Mouse (Mus musculus): ENCODE results near the gene 2410004P03Rik. TPM values are rescaled to one million over a fixed set of nuclear protein-coding genes. Genes with fewer than 3 reads are reported as not detected.

Gene 2410004P03Rik
- total and polyA plus RNA-seq, 3 experiments: 0.05 TPM; not detected in 2

DNA sequence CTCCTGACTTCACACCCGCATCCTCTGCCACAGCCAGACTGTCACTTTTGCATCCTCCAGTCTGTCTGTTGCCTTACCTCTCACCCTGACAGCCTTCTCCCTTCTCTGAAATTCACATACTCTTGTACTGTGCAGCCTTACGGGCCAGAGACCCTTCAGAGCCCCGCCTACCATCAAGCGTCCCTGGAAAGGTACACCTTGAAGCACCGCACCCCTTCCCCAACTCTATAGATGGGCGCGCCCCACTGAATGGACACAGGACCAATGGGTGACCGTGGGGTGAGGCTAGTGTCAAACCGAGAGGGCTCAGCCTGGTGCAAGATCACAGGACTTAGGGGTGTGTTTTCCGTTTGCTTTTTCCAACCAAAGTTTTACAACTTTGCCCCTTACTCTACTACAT, 12.4 kb downstream of the 2410004P03Rik start:
- H3K4me3 ChIP-seq (ENCODE audit: low read depth, low read length): peak overlapping the region; percentile 90
- peaks cover 43% of the 10 kb centered on the region for H3K4me1 ChIP-seq (ENCODE audit: insufficient read depth, low read depth, low read length)
- ATAC-seq (ENCODE audit: extremely low read depth, insufficient number of reproducible peaks, low FRiP score, poor library complexity, severe bottlenecking): no peak
- H3K27me3 ChIP-seq (ENCODE audit: insufficient read depth, low read length): no peaks in the 10 kb centered on the region
- TF ChIP-seq POLR2AphosphoS5 (IDR thresholded peaks at IDR 0.05; ENCODE audit: insufficient replicate concordance, low read depth, low read length) (no peak), CTCF (IDR thresholded peaks at IDR 0.05; ENCODE audit: low read depth, low read length) (no peak), GATA1 (IDR thresholded peaks at IDR 0.05; ENCODE audit: borderline replicate concordance, low read length) (no peak), GATA2 (IDR thresholded peaks at IDR 0.05; ENCODE audit: borderline replicate concordance, low read depth, low read length) (no peak), TAL1 (conservative IDR thresholded peaks at IDR 0.05; ENCODE audit: low read depth, low read length) (no peak)
- H3K36me3 ChIP-seq (replicated peaks): peaks cover 43% of the 10 kb centered on the region
- no peaks in the 10 kb centered on the region for H3K9me3 ChIP-seq (replicated peaks)
- DNase-seq (ENCODE audit: low spot score): peak; percentile 27

DNA sequence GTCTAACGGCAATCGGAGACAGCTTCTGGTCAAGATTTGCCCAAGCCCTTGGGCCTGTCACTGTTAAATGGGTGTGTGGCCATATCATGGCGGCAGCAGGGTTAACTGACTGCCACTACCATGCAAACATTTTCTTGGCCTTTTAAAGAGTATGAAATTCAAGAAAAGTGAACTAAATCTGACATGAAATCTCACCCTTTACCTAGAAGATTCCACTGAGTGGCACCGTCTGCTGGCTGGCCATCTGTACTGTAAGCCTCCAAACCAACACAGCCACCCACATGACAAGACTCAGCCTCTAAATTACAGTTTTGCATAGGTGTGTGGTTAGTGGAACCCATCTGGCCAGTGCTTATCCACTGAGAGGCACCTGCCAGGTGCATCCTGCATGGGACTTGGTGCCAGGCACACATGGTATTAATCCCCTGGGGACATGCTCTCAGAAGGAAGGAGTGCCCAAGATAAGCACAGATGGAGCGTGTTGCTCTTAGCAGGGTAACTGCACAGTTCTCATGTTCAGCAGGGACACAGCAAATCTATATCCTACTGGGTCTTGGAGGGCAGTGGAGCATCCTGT, 14.6 kb downstream of the 2410004P03Rik start:
- no peak for TF ChIP-seq CTCF (IDR thresholded peaks at IDR 0.05; ENCODE audit: low read depth, low read length)
- no peak for TF ChIP-seq GATA1 (IDR thresholded peaks at IDR 0.05; ENCODE audit: borderline replicate concordance, low read length)
- no peak for TF ChIP-seq TAL1 (conservative IDR thresholded peaks at IDR 0.05; ENCODE audit: low read depth, low read length)
- no peak for TF ChIP-seq GATA2 (IDR thresholded peaks at IDR 0.05; ENCODE audit: borderline replicate concordance, low read depth, low read length)
- no peak for TF ChIP-seq POLR2AphosphoS5 (IDR thresholded peaks at IDR 0.05; ENCODE audit: insufficient replicate concordance, low read depth, low read length)
- no peaks in the 10 kb centered on the region for H3K9me3 ChIP-seq (replicated peaks)
- peaks cover 43% of the 10 kb centered on the region for H3K4me1 ChIP-seq (ENCODE audit: insufficient read depth, low read depth, low read length)
- DNase-seq (ENCODE audit: low spot score): no peak
- peaks cover 63% of the 10 kb centered on the region for H3K36me3 ChIP-seq (replicated peaks)
- no peaks in the 10 kb centered on the region for H3K27me3 ChIP-seq (ENCODE audit: insufficient read depth, low read length)
- no peak overlapping the region for H3K4me3 ChIP-seq (ENCODE audit: low read depth, low read length)
- no peak for ATAC-seq (ENCODE audit: extremely low read depth, insufficient number of reproducible peaks, low FRiP score, poor library complexity, severe bottlenecking)

DNA sequence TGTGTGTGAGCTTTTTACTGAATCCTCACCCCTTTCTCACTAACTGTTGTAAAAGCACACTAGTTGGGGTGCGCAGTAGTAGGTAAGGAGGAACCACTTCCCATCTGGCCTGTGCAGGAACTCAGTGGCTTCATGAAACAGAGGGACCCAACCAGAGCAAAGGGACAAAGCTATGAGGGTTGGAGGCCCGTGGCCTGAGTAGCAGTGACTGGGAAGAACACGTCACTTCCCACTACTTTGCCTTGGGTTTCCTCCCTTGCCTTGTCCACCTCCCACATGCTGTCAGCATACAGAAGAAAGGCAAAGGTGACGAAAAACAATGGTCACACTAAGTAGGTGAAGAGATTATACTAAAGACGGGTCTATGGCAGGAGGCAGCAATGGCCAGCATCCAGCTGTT, 15.2 kb downstream of the 2410004P03Rik start:
- Histone ChIP-seq H3K36me3 (replicated peaks) (peaks cover 70% of the 10 kb centered on the region), H3K4me3 (ENCODE audit: low read depth, low read length) (no peak overlapping the region), H3K9me3 (replicated peaks) (no peaks in the 10 kb centered on the region), H3K4me1 (ENCODE audit: insufficient read depth, low read depth, low read length) (peaks cover 42% of the 10 kb centered on the region), H3K27me3 (ENCODE audit: insufficient read depth, low read length) (no peaks in the 10 kb centered on the region)
- no peak for DNase-seq (ENCODE audit: low spot score)
- no peak for ATAC-seq (ENCODE audit: extremely low read depth, insufficient number of reproducible peaks, low FRiP score, poor library complexity, severe bottlenecking)
- no peak for TF ChIP-seq POLR2AphosphoS5 (IDR thresholded peaks at IDR 0.05; ENCODE audit: insufficient replicate concordance, low read depth, low read length)
- no peak for TF ChIP-seq GATA2 (IDR thresholded peaks at IDR 0.05; ENCODE audit: borderline replicate concordance, low read depth, low read length)
- TF ChIP-seq GATA1 (IDR thresholded peaks at IDR 0.05; ENCODE audit: borderline replicate concordance, low read length): no peak
- no peak for TF ChIP-seq TAL1 (conservative IDR thresholded peaks at IDR 0.05; ENCODE audit: low read depth, low read length)
- no peak for TF ChIP-seq CTCF (IDR thresholded peaks at IDR 0.05; ENCODE audit: low read depth, low read length)

DNA sequence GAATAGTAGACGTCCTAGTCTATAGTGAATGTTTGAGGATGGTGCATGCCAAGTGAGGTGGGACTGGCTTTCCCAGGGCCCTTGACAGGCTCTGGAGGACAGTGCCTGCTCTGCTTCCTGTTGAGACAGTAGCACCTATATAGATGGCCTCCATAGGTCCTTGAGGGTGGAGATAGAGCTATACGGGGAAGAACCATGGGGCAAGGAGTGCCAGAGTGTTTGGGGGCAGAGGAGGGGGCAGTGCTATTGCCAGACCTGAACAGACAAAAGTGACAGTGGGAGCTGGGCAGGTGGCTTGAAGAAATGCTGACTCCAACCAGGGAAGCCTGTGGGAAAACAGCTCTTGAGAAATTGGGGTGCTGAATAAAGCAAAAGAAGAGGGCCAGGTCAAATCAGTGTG, 17.2 kb downstream of the 2410004P03Rik start:
- Histone ChIP-seq H3K4me1 (ENCODE audit: insufficient read depth, low read depth, low read length) (peaks cover 24% of the 10 kb centered on the region), H3K9me3 (replicated peaks) (no peaks in the 10 kb centered on the region), H3K36me3 (replicated peaks) (peaks cover 88% of the 10 kb centered on the region), H3K4me3 (ENCODE audit: low read depth, low read length) (no peak overlapping the region), H3K27me3 (ENCODE audit: insufficient read depth, low read length) (no peaks in the 10 kb centered on the region)
- ATAC-seq (ENCODE audit: extremely low read depth, insufficient number of reproducible peaks, low FRiP score, poor library complexity, severe bottlenecking) (no peak), DNase-seq (ENCODE audit: low spot score) (no peak)
- TF ChIP-seq TAL1 (conservative IDR thresholded peaks at IDR 0.05; ENCODE audit: low read depth, low read length) (no peak), POLR2AphosphoS5 (IDR thresholded peaks at IDR 0.05; ENCODE audit: insufficient replicate concordance, low read depth, low read length) (no peak), GATA1 (IDR thresholded peaks at IDR 0.05; ENCODE audit: borderline replicate concordance, low read length) (no peak), GATA2 (IDR thresholded peaks at IDR 0.05; ENCODE audit: borderline replicate concordance, low read depth, low read length) (no peak), CTCF (IDR thresholded peaks at IDR 0.05; ENCODE audit: low read depth, low read length) (no peak)

DNA sequence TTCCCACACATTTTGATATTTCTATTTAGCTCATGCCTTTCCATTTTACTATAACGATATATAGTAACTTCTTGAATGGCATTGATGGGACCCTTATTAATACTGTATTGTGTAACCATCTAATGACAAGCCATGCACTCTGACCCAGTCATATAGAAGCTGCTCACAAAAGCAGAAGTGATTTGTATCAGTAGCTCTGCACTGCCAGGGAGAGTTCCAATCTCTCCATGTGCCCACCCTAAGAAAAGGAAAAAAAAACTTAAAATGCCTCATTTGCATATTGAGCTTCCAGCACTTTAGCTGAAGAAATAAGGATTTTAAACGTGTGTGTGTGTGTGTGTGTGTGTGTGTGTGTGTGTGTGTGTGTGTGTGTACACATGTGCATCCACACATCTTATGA, 19.2 kb downstream of the 2410004P03Rik start:
- DNase-seq (ENCODE audit: low spot score) (no peak), ATAC-seq (ENCODE audit: extremely low read depth, insufficient number of reproducible peaks, low FRiP score, poor library complexity, severe bottlenecking) (no peak)
- TF ChIP-seq GATA1 (IDR thresholded peaks at IDR 0.05; ENCODE audit: borderline replicate concordance, low read length) (no peak), TAL1 (conservative IDR thresholded peaks at IDR 0.05; ENCODE audit: low read depth, low read length) (no peak), GATA2 (IDR thresholded peaks at IDR 0.05; ENCODE audit: borderline replicate concordance, low read depth, low read length) (no peak), CTCF (IDR thresholded peaks at IDR 0.05; ENCODE audit: low read depth, low read length) (no peak), POLR2AphosphoS5 (IDR thresholded peaks at IDR 0.05; ENCODE audit: insufficient replicate concordance, low read depth, low read length) (no peak)
- peaks cover 89% of the 10 kb centered on the region for H3K36me3 ChIP-seq (replicated peaks)
- no peak overlapping the region for H3K4me3 ChIP-seq (ENCODE audit: low read depth, low read length)
- H3K9me3 ChIP-seq (replicated peaks): no peaks in the 10 kb centered on the region
- H3K27me3 ChIP-seq (ENCODE audit: insufficient read depth, low read length): no peaks in the 10 kb centered on the region
- peaks cover 10% of the 10 kb centered on the region; the same call in 1 of the 2 replicates for H3K4me1 ChIP-seq (ENCODE audit: insufficient read depth, low read depth, low read length)

DNA sequence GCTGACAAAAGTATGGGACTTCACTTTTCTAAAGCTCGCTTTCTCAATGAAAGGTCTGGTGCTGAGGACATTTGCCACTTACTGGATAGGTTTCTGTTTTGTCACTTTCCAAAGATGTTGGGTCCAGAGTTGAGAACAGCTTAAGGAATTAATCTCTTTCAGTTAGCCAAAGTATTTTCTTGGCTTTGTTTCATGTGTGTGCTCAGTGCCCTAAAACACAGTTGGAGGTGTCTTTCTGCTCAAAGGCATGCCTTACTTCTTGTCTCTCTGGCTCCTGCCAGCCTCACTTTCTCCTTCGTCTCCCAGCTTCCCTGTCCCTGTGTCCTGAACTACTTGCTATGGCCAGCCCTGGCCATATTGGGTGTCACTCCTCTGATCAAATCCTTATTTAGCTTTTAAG, 20.2 kb downstream of the 2410004P03Rik start:
- DNase-seq (ENCODE audit: low spot score) (no peak), ATAC-seq (ENCODE audit: extremely low read depth, insufficient number of reproducible peaks, low FRiP score, poor library complexity, severe bottlenecking) (no peak)
- peaks cover 87% of the 10 kb centered on the region for H3K36me3 ChIP-seq (replicated peaks)
- H3K4me1 ChIP-seq (ENCODE audit: insufficient read depth, low read depth, low read length): peaks cover 10% of the 10 kb centered on the region; the same call in 1 of the 2 replicates
- H3K9me3 ChIP-seq (replicated peaks): no peaks in the 10 kb centered on the region
- no peak overlapping the region for H3K4me3 ChIP-seq (ENCODE audit: low read depth, low read length)
- TF ChIP-seq GATA2 (IDR thresholded peaks at IDR 0.05; ENCODE audit: borderline replicate concordance, low read depth, low read length) (no peak), CTCF (IDR thresholded peaks at IDR 0.05; ENCODE audit: low read depth, low read length) (no peak), GATA1 (IDR thresholded peaks at IDR 0.05; ENCODE audit: borderline replicate concordance, low read length) (no peak), TAL1 (conservative IDR thresholded peaks at IDR 0.05; ENCODE audit: low read depth, low read length) (no peak), POLR2AphosphoS5 (IDR thresholded peaks at IDR 0.05; ENCODE audit: insufficient replicate concordance, low read depth, low read length) (no peak)
- no peaks in the 10 kb centered on the region for H3K27me3 ChIP-seq (ENCODE audit: insufficient read depth, low read length)

Measured in G1E (cell line).